Mouse (Mus musculus): Measurements from ENCODE around the gene Mgat4a.
"Not testable (repeated sequence)": the region's sequence is repeated elsewhere in the genome, so short reads cannot be mapped to it uniquely, and the experiment has no call there.

GRCm38 (mm10) chr1:37524122-37524521 is 16.7 kb downstream of the Mgat4a start:
- TF ChIP-seq CTCF (IDR thresholded peaks at IDR 0.05; ENCODE audit: low read depth, low read length); POLR2A (IDR thresholded peaks at IDR 0.05; ENCODE audit: borderline replicate concordance, low read depth, low read length): not testable (repeated sequence)

Data from bone marrow macrophage, adult 2 months (primary cell).